Mouse (Mus musculus) heart, embryonic 13.5 days (tissue): ENCODE results near the gene Sik2. TPM values are rescaled to one million over a fixed set of nuclear protein-coding genes. Genes with fewer than 3 reads are reported as not detected.

Source experiments
- ATAC-seq: fragments of 200-750 bp; cut with Nextera tagmentation; 2 replicates; pipeline ENCODE4 v1.8.0; 2017; ENCODE audit warnings: moderate TSS enrichment; ENCODE audit not compliant: insufficient number of reproducible peaks, low FRiP score, low TSS enrichment; ENCODE audit errors: extremely low read depth
- H3K27ac ChIP-seq: fragments of 300-500 bp; sonication (generic); replicated peaks from 2 replicates; pipeline ENCODE4 v1.5.1; 2015; ENCODE audit warnings: moderate library complexity, mild to moderate bottlenecking, inconsistent platforms
- H3K27me3 ChIP-seq: fragments of 300-500 bp; sonication (generic); replicated peaks from 2 replicates; pipeline ENCODE4 v1.6.1; 2015; ENCODE audit warnings: mild to moderate bottlenecking, inconsistent platforms
- H3K36me3 ChIP-seq: fragments of 300-500 bp; sonication (generic); 2 replicates; pipeline ENCODE4 v1.6.1; 2015; ENCODE audit warnings: mild to moderate bottlenecking, inconsistent platforms
- H3K4me1 ChIP-seq: fragments of 300-500 bp; sonication (generic); 2 replicates; pipeline ENCODE4 v1.6.1; 2015; ENCODE audit warnings: inconsistent platforms
- H3K4me2 ChIP-seq: fragments of 300-500 bp; sonication (generic); 2 replicates; pipeline ENCODE4 v1.6.1; 2015; ENCODE audit warnings: inconsistent platforms, mild to moderate bottlenecking, moderate library complexity
- H3K4me3 ChIP-seq: fragments of 300-500 bp; sonication (generic); 2 replicates; pipeline ENCODE4 v1.5.1; 2015; ENCODE audit warnings: moderate library complexity, mild to moderate bottlenecking, inconsistent platforms
- H3K9ac ChIP-seq: fragments of 300-500 bp; sonication (generic); 2 replicates; pipeline ENCODE4 v1.6.1; 2015; ENCODE audit warnings: inconsistent platforms, mild to moderate bottlenecking, moderate library complexity
- H3K9me3 ChIP-seq: fragments of 300-500 bp; sonication (generic); 2 replicates; pipeline ENCODE4 v1.6.1; 2016; ENCODE audit warnings: inconsistent platforms
- WGBS: fragments of 180-500 bp; shearing (Covaris S2); methylation state at CpG from one replicate; pipeline ENCODE4 v1.1.7; 2015; ENCODE audit warnings: mixed read lengths; 5-methylcytosine and 5-hydroxymethylcytosine counted together
- polyA plus RNA-seq: library from polyadenylated mRNA; unstranded; fragments of >200 nt; fragmentation: Nextera tagmentation; extraction: Ambion mirVana; gene quantifications from 2 replicates; pipeline ENCODE4 v1.2.1, GENCODE M21; 2015

The Sik2 gene
- 12.6 and 13.4 TPM in 2 replicates for polyA plus RNA-seq

- no peaks in the 10 kb centered on the region for H3K9me3 ChIP-seq
- no peaks in the 10 kb centered on the region for H3K27me3 ChIP-seq
- peak within 1 kb of the TSS; percentile 91 for H3K27ac ChIP-seq
- peaks cover 21% of the 10 kb centered on the region for H3K4me1 ChIP-seq
- H3K36me3 ChIP-seq: no peaks in the 10 kb centered on the region
- peak; percentile 94 for ATAC-seq
- peak within 1 kb of the TSS; percentile 89 for H3K4me2 ChIP-seq
- peak within 1 kb of the TSS; percentile 96 for H3K9ac ChIP-seq
- peak within 1 kb of the TSS; percentile 92 for H3K4me3 ChIP-seq
- under 1% methylated on average over 54 of the region's 85 CpGs for WGBS
Observed at GRCm38 (mm10) chr9:51008841-51009655, at the start of gene Sik2. Gene Sik2, minus strand, starts transcription at chr9:51009073.

GRCm38 (mm10) chr9:51056360-51057324 is 47.8 kb upstream of the Sik2 start:
- H3K4me2 ChIP-seq: no peak overlapping the region
- H3K9ac ChIP-seq: no peak overlapping the region
- no peaks in the 10 kb centered on the region for H3K27me3 ChIP-seq
- peaks cover 4% of the 10 kb centered on the region; the same call in 1 of the 2 replicates for H3K4me1 ChIP-seq
- peaks cover 8% of the 10 kb centered on the region; the same call in 1 of the 2 replicates for H3K36me3 ChIP-seq
- no peak for ATAC-seq
- no peak overlapping the region for H3K27ac ChIP-seq
- 61% methylated on average over 3 of the region's 3 CpGs for WGBS
- no peak overlapping the region for H3K4me3 ChIP-seq
- H3K9me3 ChIP-seq: no peaks in the 10 kb centered on the region

GRCm38 (mm10) chr9:51052180-51052579 is 43.3 kb upstream of the Sik2 start:
- Histone ChIP-seq H3K4me1 (peaks cover 4% of the 10 kb centered on the region; the same call in 1 of the 2 replicates), H3K9ac (no peak overlapping the region), H3K4me3 (no peak overlapping the region), H3K27ac (no peak overlapping the region), H3K27me3 (no peaks in the 10 kb centered on the region), H3K9me3 (no peaks in the 10 kb centered on the region), H3K36me3 (no peaks in the 10 kb centered on the region), H3K4me2 (no peak overlapping the region)
- 38% methylated on average over 3 of the region's 3 CpGs for WGBS
- no peak for ATAC-seq

- no peak for ATAC-seq
Observed at GRCm38 (mm10) chr9:51042136-51042535, 33.3 kb upstream of the Sik2 start.

GRCm38 (mm10) chr9:51041491-51041980 is 32.7 kb upstream of the Sik2 start:
- Histone ChIP-seq H3K36me3 (no peaks in the 10 kb centered on the region), H3K9ac (no peak overlapping the region), H3K4me1 (no peaks in the 10 kb centered on the region), H3K27me3 (no peaks in the 10 kb centered on the region), H3K4me3 (no peak overlapping the region), H3K4me2 (no peak overlapping the region), H3K27ac (no peak overlapping the region), H3K9me3 (no peaks in the 10 kb centered on the region)
- 90% methylated on average over 7 of the region's 7 CpGs for WGBS
- ATAC-seq: no peak

More at GRCm38 (mm10) chr9:51042136-51042535, 33.3 kb upstream of the Sik2 start:
- Histone ChIP-seq H3K4me2 (no peak overlapping the region), H3K9ac (no peak overlapping the region), H3K4me1 (no peaks in the 10 kb centered on the region), H3K4me3 (no peak overlapping the region), H3K36me3 (no peaks in the 10 kb centered on the region), H3K27ac (no peak overlapping the region), H3K9me3 (no peaks in the 10 kb centered on the region), H3K27me3 (no peaks in the 10 kb centered on the region)
- 63% methylated on average over 6 of the region's 6 CpGs for WGBS

GRCm38 (mm10) chr9:51032785-51033529 is 24.1 kb upstream of the Sik2 start:
- Histone ChIP-seq H3K27ac (no peak overlapping the region), H3K4me1 (peaks cover 13% of the 10 kb centered on the region), H3K9ac (no peak overlapping the region), H3K9me3 (no peaks in the 10 kb centered on the region), H3K36me3 (no peaks in the 10 kb centered on the region), H3K27me3 (no peaks in the 10 kb centered on the region), H3K4me2 (no peak overlapping the region), H3K4me3 (no peak overlapping the region)
- ATAC-seq: no peak
- WGBS: 79% methylated on average over 3 of the region's 3 CpGs

- WGBS: 66% methylated on average over 8 of the region's 8 CpGs
- Histone ChIP-seq H3K4me1 (peaks cover 13% of the 10 kb centered on the region), H3K27ac (no peak overlapping the region), H3K9me3 (no peaks in the 10 kb centered on the region), H3K9ac (no peak overlapping the region), H3K4me3 (no peak overlapping the region), H3K4me2 (no peak overlapping the region), H3K27me3 (no peaks in the 10 kb centered on the region), H3K36me3 (no peaks in the 10 kb centered on the region)
- ATAC-seq: no peak
Observed at GRCm38 (mm10) chr9:51032291-51032690, 23.4 kb upstream of the Sik2 start.

GRCm38 (mm10) chr9:51031603-51032002 is 22.7 kb upstream of the Sik2 start:
- ATAC-seq: no peak
- 41% methylated on average over 6 of the region's 6 CpGs for WGBS
- no peaks in the 10 kb centered on the region for H3K27me3 ChIP-seq
- H3K4me2 ChIP-seq: no peak overlapping the region
- H3K27ac ChIP-seq: peak overlapping the region; percentile 16; the same call in 1 of the 2 replicates
- no peaks in the 10 kb centered on the region for H3K36me3 ChIP-seq
- no peaks in the 10 kb centered on the region for H3K9me3 ChIP-seq
- H3K4me1 ChIP-seq: peaks cover 13% of the 10 kb centered on the region
- H3K9ac ChIP-seq: no peak overlapping the region
- no peak overlapping the region for H3K4me3 ChIP-seq

- WGBS: 39% methylated on average over 1 of the region's 1 CpGs
- Histone ChIP-seq H3K4me2 (no peak overlapping the region), H3K9me3 (no peaks in the 10 kb centered on the region), H3K27me3 (no peaks in the 10 kb centered on the region), H3K4me3 (no peak overlapping the region), H3K36me3 (no peaks in the 10 kb centered on the region), H3K4me1 (peaks cover 7% of the 10 kb centered on the region; the same call in 1 of the 2 replicates), H3K9ac (no peak overlapping the region), H3K27ac (no peak overlapping the region)
- ATAC-seq: no peak
Observed at GRCm38 (mm10) chr9:51030147-51030546, 21.3 kb upstream of the Sik2 start.

GRCm38 (mm10) chr9:51026952-51027351 is 18.1 kb upstream of the Sik2 start:
- ATAC-seq: no peak
- H3K4me3 ChIP-seq: no peak overlapping the region
- 84% methylated on average over 1 of the region's 1 CpGs for WGBS
- no peaks in the 10 kb centered on the region for H3K36me3 ChIP-seq
- no peak overlapping the region for H3K4me2 ChIP-seq
- H3K27me3 ChIP-seq: no peaks in the 10 kb centered on the region
- peaks cover 6% of the 10 kb centered on the region; the same call in 1 of the 2 replicates for H3K4me1 ChIP-seq
- H3K9me3 ChIP-seq: no peaks in the 10 kb centered on the region
- H3K27ac ChIP-seq: no peak overlapping the region
- no peak overlapping the region for H3K9ac ChIP-seq
